Mouse (Mus musculus) embryonic facial prominence, embryonic 11.5 days (tissue): ENCODE results near the gene Evx2. TPM values are rescaled to one million over a fixed set of nuclear protein-coding genes. Genes with fewer than 3 reads are reported as not detected.

ENCODE experiments used
- ATAC-seq: fragments of 200-750 bp; cut with Nextera tagmentation; replicated peaks from 2 replicates; pipeline ENCODE4 v1.8.0; 2017; ENCODE audit warnings: low read depth; ENCODE audit not compliant: insufficient number of reproducible peaks, low FRiP score, low TSS enrichment
- DNase-seq: peaks from one replicate; pipeline ENCODE4 v3.0.0-alpha.2; 2015; ENCODE audit warnings: low spot score
- H3K27ac ChIP-seq: fragments of 300-500 bp; sonication (generic); replicated peaks from 2 replicates; pipeline ENCODE4 v1.5.1; 2014; ENCODE audit warnings: mild to moderate bottlenecking, low read depth, low read length, control low read depth
- H3K27me3 ChIP-seq: fragments of 300-500 bp; sonication (generic); 2 replicates; pipeline ENCODE4 v1.6.1; 2014; ENCODE audit warnings: mild to moderate bottlenecking, low read length, moderate library complexity, mixed read lengths; ENCODE audit not compliant: control insufficient read depth, insufficient read depth
- H3K36me3 ChIP-seq: fragments of 300-500 bp; sonication (generic); replicated peaks from 2 replicates; pipeline ENCODE4 v1.6.1; 2014; ENCODE audit warnings: low read depth, mild to moderate bottlenecking, low read length, moderate library complexity, mixed read lengths; ENCODE audit not compliant: control insufficient read depth, insufficient read depth
- H3K4me1 ChIP-seq: fragments of 300-500 bp; sonication (generic); 2 replicates; pipeline ENCODE4 v1.6.1; 2014; ENCODE audit warnings: low read length, mixed read lengths; ENCODE audit not compliant: control insufficient read depth, insufficient read depth
- H3K4me2 ChIP-seq: fragments of 300-500 bp; sonication (generic); 2 replicates; pipeline ENCODE4 v1.6.1; 2014; ENCODE audit warnings: low read depth, mild to moderate bottlenecking, control low read depth, low read length, moderate library complexity
- H3K4me3 ChIP-seq: fragments of 300-500 bp; sonication (generic); 2 replicates; pipeline ENCODE4 v1.5.1; 2014; ENCODE audit warnings: low read depth, low read length, control low read depth
- H3K9ac ChIP-seq: fragments of 300-500 bp; sonication (generic); replicated peaks from 2 replicates; pipeline ENCODE4 v1.6.1; 2014; ENCODE audit warnings: mild to moderate bottlenecking, control low read depth, low read length
- H3K9me3 ChIP-seq: fragments of 300-500 bp; sonication (generic); replicated peaks from 2 replicates; pipeline ENCODE4 v1.6.1; 2016; ENCODE audit warnings: mild to moderate bottlenecking, low read length, inconsistent platforms, mixed read lengths; ENCODE audit not compliant: control insufficient read depth
- WGBS: fragments of 180-500 bp; shearing (Covaris S2); extraction: QIAGEN DNeasy Blood & Tissue Kit; methylation state at CpG from one replicate; pipeline ENCODE4 v1.1.7; 2014; 5-methylcytosine and 5-hydroxymethylcytosine counted together
- polyA plus RNA-seq: library from polyadenylated mRNA; unstranded; fragments of >200 nt; fragmentation: Nextera tagmentation; extraction: Ambion mirVana; gene quantifications from 2 replicates; pipeline ENCODE4 v1.2.1, GENCODE M21; 2014

Evx2 gene
- polyA plus RNA-seq, 1 experiment from 2014 or later: 0.10 TPM

DNA sequence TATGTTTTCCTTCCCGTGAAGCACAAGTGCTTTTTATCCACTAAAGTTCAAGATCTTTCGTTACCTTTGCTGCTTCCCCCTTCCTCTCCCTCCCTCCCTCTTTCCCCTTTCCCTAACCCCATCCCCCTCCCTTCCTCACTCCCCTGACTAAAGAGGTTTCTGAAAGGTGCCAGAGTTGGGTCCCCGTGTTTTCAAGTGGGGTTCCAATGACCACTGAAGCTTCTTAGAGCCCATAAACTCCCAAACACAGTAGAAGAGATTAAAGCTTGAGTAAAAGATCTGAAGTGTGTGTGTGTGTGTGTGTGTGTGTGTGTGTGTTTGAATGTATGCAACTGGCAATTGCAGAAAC, 9.8 kb upstream of the Evx2 start:
- 0% methylated on average over 3 of the region's 3 CpGs for WGBS
- H3K4me3 ChIP-seq: no peak overlapping the region
- no peak overlapping the region for H3K27ac ChIP-seq
- ATAC-seq (no peak), DNase-seq (no peak)
- no peaks in the 10 kb centered on the region for H3K9me3 ChIP-seq
- no peak overlapping the region for H3K9ac ChIP-seq
- H3K4me1 ChIP-seq: peaks cover 7% of the 10 kb centered on the region
- no peaks in the 10 kb centered on the region for H3K36me3 ChIP-seq
- H3K4me2 ChIP-seq: no peak overlapping the region
- H3K27me3 ChIP-seq: peaks cover 78% of the 10 kb centered on the region

DNA sequence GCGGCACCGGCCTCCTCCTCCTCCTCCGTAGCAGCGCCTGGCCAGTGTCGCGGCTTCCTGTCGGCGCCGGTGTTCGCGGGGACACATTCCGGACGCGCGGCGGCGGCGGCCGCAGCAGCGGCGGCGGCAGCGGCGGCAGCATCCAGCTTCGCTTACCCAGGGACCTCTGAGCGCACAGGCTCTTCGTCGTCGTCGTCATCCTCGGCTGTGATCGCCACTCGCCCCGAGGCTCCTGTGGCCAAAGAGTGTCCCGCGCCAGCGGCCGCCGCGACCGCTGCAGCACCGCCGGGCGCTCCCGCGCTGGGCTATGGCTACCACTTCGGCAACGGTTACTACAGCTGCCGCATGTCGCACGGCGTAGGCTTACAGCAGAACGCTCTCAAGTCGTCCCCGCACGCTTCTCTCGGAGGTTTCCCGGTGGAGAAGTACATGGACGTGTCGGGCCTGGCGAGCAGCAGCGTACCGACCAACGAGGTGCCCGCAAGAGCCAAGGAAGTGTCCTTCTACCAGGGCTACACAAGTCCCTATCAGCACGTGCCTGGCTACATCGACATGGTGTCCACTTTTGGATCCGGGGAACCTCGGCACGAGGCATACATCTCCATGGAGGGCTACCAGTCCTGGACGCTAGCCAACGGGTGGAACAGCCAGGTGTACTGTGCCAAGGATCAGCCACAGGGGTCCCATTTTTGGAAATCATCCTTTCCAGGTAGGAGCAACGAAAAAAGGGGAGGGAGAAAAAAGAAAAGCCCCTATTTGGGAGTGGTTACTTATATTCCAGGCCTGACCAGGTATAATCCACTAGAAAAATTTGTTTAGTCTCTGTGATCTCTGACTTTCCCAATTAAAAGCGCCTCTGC, 9.2 kb upstream of the Evx2 start:
- Histone ChIP-seq H3K4me3 (peak overlapping the region; percentile 32), H3K4me1 (peaks cover 7% of the 10 kb centered on the region), H3K9ac (no peak overlapping the region; the same call in 1 of the 2 replicates), H3K4me2 (peak overlapping the region; percentile 51), H3K9me3 (no peaks in the 10 kb centered on the region), H3K36me3 (no peaks in the 10 kb centered on the region), H3K27me3 (peaks cover 78% of the 10 kb centered on the region), H3K27ac (no peak overlapping the region)
- DNase-seq (no peak), ATAC-seq (no peak; the same call in 1 of the 2 replicates)
- WGBS: 0% methylated on average over 57 of the region's 74 CpGs

DNA sequence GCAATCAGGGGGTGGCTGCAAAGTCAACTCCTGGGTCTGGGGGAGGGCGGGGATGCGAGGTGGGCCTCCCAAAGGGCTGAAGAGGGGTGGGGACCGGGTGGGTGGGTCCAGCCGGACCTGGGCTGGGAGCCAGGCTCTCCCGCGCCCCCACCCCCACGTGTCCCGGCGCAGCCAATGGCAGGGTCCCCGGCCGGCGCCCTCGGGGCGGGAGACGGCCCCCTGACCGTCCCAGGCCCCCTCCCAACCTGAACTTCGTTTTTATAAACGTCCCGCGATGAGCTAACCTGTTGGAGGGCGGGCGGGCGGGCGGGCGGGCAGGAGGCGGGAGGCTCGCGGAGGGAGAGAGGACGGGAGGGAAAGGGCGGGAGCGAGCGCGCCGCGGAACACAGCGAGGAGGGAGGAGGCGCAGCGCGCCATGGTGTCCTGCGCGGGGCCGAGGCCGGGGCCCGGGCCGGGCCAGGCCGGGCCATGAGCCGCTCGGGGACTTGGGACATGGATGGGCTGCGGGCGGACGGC, 8.5 kb upstream of the Evx2 start, which contains the start of gene Hoxd13:
Hoxd13 (plus strand) TSS at position 469 of the 516 bp plus-strand sequence.
- WGBS: 2% methylated on average over 23 of the region's 51 CpGs
- peaks cover 80% of the 10 kb centered on the region for H3K27me3 ChIP-seq
- DNase-seq (no peak), ATAC-seq (no peak; the same call in 1 of the 2 replicates)
- H3K9ac ChIP-seq: no peak within 1 kb of the TSS; the same call in 1 of the 2 replicates
- no peaks in the 10 kb centered on the region for H3K36me3 ChIP-seq
- H3K4me2 ChIP-seq: peak within 1 kb of the TSS; percentile 51
- peak within 1 kb of the TSS; percentile 32 for H3K4me3 ChIP-seq
- H3K27ac ChIP-seq: no peak within 1 kb of the TSS
- no peaks in the 10 kb centered on the region for H3K9me3 ChIP-seq
- peaks cover 7% of the 10 kb centered on the region for H3K4me1 ChIP-seq

DNA sequence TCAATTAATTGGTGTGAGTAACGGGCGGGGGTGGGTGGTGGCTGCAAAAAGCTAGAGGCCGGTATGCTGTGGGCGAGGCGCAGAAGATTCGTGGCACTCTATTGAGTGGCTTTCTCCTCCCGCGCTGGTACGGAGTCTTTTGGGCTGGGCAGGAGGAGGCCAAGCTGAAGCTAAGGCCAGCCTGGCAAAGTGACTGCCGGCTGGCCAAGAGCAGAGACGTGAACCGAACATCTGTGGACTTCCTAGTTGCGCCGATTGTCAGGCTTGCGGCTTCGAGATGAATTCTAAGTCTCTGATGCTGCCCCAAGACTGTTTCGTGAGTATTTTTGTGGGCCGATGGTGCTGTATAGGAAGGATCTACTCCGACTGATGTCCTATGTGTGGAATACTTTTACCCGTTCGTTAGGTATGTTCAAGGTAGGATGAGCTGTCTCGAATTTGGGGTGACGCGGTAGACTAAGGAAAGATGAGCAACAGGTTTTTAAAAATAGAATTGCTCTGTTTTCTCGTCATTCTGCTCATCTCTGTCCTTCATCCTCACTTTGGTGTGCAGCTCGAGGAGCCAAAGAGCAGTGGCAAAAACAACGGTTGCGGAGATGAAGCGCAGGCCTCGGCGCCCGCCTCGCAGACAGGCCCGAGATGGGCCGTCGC, 8.0 kb upstream of the Evx2 start:
- Histone ChIP-seq H3K36me3 (no peaks in the 10 kb centered on the region), H3K4me3 (no peak overlapping the region; the same call in 1 of the 2 replicates), H3K4me2 (no peak overlapping the region), H3K9ac (no peak overlapping the region), H3K27me3 (peaks cover 79% of the 10 kb centered on the region), H3K4me1 (peaks cover 7% of the 10 kb centered on the region), H3K27ac (no peak overlapping the region), H3K9me3 (no peaks in the 10 kb centered on the region)
- 2% methylated on average over 36 of the region's 36 CpGs for WGBS
- ATAC-seq: no peak
- no peak for DNase-seq

DNA sequence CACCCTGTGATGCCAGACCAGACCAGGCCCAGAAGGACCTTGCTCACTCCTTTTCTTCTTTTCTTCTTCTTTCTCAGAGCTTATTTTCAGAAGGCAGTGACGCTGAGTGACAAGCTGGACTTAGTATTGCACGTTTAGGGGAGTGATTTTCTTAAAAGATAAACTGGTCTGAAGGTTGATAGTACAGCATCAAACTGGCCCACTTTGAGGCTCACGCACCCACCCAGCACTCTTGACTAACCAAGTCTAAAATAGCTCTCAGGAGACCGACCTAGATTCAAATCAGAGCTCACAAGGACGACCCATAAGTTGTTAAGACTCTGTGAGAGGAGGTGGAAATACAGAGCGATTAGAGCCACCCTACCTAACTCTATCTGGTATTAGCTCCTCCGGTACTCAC, 7.1 kb upstream of the Evx2 start:
- Histone ChIP-seq H3K9me3 (no peaks in the 10 kb centered on the region), H3K4me3 (no peak overlapping the region), H3K27ac (no peak overlapping the region), H3K9ac (no peak overlapping the region), H3K27me3 (peaks cover 81% of the 10 kb centered on the region), H3K4me2 (no peak overlapping the region), H3K36me3 (no peaks in the 10 kb centered on the region), H3K4me1 (peaks cover 7% of the 10 kb centered on the region)
- ATAC-seq: no peak
- no peak for DNase-seq
- 1% methylated on average over 7 of the region's 7 CpGs for WGBS

DNA sequence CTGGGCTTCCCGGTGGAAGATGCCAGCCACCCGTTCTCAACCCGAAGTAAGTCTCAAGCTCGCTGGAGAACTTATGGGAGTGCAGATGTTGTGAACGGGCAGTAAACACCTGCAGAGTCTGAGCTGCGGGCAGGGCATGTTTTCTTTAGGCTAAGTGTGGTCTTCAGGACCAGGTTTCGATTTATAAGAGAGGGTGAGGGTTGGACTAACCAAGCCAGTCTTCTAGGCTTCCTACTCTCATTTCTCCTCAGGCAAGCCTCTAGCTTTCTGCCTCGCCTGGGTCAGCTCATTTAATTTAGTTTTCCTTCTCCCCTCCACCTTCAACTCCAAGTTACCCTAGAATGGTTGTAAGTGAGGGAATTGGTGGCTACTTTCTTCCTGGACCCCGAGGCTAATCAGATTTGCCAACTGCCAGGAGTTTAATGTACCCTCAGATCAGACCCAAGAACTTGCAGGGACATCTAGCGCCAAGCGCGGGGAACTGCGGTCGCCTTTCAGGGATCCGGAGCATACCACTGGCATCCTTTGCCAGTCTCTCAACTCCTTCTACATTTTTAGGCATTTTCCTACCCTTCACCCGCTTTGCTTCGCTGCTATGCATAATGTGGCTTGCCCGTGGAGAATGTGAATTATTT, 4.1 kb upstream of the Evx2 start:
- Histone ChIP-seq H3K36me3 (no peaks in the 10 kb centered on the region), H3K27ac (no peak overlapping the region), H3K4me2 (no peak overlapping the region), H3K27me3 (peaks cover 79% of the 10 kb centered on the region), H3K4me1 (peaks cover 5% of the 10 kb centered on the region), H3K4me3 (no peak overlapping the region), H3K9me3 (no peaks in the 10 kb centered on the region), H3K9ac (no peak overlapping the region)
- no peak for ATAC-seq
- no peak for DNase-seq
- WGBS: 2% methylated on average over 18 of the region's 18 CpGs

DNA sequence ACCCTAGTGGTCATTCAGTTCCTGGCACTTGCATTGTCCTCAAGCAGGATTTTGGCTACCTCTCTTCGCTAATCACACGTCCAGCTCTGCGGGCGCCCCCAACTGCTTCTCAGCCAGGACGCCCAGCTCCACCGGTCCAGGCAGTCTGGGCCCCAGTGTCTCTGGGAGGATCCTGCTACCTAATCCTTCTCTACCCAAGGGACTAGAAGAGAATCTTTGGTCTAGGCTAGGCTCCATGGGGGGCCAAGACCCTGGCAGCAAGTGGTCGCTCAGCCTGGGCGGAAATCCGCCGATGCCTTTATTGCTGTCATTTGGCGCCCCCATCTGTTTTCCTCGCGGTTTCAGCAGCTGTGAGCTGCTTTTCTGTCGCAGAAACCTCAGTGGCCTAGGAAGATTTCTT, 2.3 kb upstream of the Evx2 start:
- no peaks in the 10 kb centered on the region for H3K9me3 ChIP-seq
- ATAC-seq: no peak; the same call in 1 of the 2 replicates
- no peak overlapping the region for H3K4me2 ChIP-seq
- H3K27me3 ChIP-seq: peaks cover 73% of the 10 kb centered on the region
- no peaks in the 10 kb centered on the region; the same call in 1 of the 2 replicates for H3K4me1 ChIP-seq
- 0% methylated on average over 14 of the region's 14 CpGs for WGBS
- H3K36me3 ChIP-seq: no peaks in the 10 kb centered on the region
- H3K9ac ChIP-seq: no peak overlapping the region
- H3K4me3 ChIP-seq: no peak overlapping the region
- peak; percentile 83 for DNase-seq
- H3K27ac ChIP-seq: no peak overlapping the region
